Mouse (Mus musculus): ENCODE measurements at regions not wholly inside any gene's neighbourhood (a gene's known extent, or its start where the extent isn't known, plus 50 kb on each side); places are given as distances from the start of the nearest gene placed in this dataset.
"Not testable (repeated sequence)": the region's sequence is repeated elsewhere in the genome, so short reads cannot be mapped to it uniquely, and the experiment has no call there.

GRCm38 (mm10) chr16:57923447-57924129 is 169.1 kb upstream of the Col8a1 start:
- DNase-seq (ENCODE audit: low spot score in 2 of 2) = no peak

DNA sequence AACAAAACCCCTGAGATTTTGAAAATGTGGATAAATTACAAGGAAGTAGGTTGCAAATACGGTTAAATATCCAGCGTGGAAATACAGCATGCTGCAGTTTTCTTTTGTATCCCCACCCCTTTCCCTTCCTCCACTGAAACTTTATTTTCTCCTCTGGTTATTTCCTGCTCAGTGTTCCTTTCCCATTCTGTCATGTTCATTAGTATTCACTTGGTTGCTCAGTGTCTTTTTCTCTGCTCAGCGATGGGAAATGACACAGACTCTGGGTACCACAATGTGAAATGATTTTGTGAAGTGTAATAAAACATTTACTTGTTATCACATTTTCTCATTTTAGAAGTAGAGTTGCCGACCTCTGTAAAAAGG is 169.6 kb upstream of the Col8a1 start:
- no peak for DNase-seq (ENCODE audit: low spot score in 2 of 2)

DNA sequence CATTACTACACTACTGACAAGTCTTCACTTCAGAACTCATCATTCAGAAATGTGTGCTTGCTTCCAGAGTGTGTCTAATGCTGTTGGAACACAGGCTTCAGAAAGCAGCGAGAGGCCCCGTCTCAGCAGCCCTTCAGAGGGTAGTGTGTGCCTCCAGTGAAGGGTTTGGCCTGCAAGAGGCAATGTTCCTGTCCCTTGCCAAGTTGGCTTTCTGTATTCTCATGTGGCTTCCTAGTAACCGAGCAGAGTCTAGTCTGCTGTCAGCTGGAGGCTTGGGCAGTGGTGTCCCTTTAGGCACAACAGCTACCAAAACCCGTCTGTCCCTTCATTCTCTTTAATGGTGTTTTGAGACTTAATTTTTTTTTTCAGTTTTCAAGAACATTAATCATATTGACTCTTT is 173.3 kb upstream of the Col8a1 start:
- no peak for DNase-seq (ENCODE audit: low spot score in 2 of 2)

- DNase-seq (ENCODE audit: low spot score in 2 of 2) = no peak
Observed at GRCm38 (mm10) chr16:57928301-57928700, 173.8 kb upstream of the Col8a1 start.

DNA sequence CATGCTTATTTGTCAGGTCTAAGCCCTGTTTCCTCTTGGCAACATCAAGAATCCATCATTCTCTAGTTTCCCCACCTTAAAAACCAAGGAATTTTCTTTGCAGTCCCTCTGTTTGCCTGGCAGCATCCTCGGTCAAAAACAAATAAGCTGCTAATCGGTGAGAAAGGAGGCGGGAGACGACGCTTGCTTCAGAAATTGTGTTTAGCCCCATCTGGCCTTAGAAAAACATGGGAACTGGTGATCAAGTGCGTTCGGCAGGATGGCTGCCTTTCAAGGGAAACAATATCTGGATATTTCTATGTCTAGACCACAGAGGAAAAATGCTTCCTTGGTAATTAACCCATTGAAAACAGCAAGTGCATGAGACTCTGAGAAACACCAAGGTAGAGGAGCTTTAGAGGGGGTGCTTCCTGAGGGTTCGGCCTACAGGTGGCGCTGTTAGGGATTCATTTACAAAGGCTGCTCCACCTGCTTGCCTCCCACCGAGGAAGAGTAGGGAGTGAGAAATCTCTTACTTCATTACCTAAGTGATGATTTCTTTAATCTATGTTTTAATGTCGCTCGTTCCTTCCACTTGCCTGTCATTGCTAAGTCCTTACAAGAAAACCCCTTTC is 174.7 kb upstream of the Col8a1 start:
- no peak for DNase-seq (ENCODE audit: low spot score in 2 of 2)

DNA sequence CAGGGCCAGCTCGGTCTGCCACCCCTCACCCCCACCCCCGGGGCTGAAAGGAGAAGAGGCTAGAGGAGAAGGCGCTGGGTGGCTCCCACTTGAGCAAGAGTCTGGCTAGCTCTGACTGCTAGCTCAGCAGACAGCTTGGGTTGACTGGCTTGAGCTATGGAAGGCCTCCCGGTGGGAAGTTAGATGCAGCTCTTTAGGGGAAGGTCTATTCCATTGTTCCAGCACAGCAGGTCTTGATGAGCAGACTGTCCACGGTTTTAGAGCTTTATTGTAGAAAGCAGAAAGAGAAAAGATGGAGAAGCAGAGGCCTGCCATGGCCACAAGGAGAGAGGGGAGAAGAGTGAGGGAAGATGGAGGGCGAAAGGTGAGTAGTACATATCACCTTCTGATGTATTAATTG is 190.9 kb upstream of the Col8a1 start:
- DNase-seq (ENCODE audit: low spot score in 2 of 2) = no peak

- no peak for DNase-seq (ENCODE audit: low spot score in 2 of 2)
Observed at GRCm38 (mm10) chr16:57947309-57947708, 192.8 kb upstream of the Col8a1 start.

- no peak for DNase-seq (ENCODE audit: low spot score in 2 of 2)
Observed at GRCm38 (mm10) chr16:57949680-57950079, 195.1 kb upstream of the Col8a1 start.

DNA sequence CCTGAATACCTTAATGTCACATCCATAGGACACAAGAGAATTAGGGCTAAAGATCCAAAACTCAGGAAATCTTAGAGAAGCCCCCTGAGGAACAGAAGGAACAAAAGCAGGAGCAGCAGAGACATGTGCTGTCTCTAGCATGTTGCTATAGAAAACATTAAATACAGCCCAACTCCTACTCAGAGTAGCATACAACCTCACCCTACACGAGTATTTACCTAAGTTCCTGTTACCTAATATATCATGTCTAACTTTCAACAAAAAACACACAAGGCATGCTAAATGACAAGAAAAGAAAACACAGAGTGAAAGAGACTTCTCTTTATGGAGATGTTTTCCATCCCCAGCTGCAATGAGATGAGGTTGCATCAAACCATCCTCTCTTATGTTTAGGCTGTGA is 216.4 kb upstream of the Col8a1 start:
- no peak for DNase-seq (ENCODE audit: low spot score in 2 of 2)

DNA sequence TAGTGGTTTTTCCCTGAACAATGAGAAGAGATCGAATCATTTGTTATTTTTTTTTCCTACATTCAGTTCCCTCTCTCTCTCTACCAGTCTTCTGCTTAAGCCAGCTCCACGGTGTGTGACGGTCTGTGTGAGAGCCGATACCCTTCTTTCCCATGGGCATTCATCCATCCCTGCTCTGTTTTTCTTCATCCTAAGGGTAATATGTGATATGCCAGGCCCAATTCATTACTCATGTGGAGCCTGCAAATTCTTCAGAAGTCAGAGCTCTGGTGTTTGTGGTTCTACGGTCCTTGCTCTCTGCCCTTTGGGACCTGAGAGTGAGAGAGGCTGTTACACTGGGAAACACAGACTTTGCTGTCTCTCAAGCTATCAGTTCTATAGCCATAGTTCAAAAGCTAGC is 229.6 kb upstream of the Col8a1 start:
- DNase-seq (ENCODE audit: low spot score in 2 of 2) = no peak

DNA sequence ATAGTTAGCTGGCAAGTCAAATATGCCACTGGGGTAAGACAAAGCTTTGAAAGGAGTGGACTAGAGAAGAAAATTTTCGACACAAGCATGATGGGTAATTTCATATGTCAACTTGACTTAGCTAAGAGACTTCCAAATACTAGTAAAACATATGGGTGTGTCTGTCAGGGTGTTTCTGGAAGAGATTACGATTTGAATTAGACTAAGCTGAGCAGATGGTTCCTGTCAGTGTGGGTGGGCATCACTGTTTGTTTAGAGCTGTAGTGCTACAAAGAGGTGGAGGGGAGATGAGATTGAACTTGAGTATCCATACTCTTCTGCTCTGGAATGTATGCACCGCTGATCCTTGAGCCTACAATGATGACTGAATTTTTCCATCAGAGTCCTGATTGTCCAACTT is 251.2 kb upstream of the Col8a1 start:
- DNase-seq (ENCODE audit: low spot score in 2 of 2) = no peak

DNA sequence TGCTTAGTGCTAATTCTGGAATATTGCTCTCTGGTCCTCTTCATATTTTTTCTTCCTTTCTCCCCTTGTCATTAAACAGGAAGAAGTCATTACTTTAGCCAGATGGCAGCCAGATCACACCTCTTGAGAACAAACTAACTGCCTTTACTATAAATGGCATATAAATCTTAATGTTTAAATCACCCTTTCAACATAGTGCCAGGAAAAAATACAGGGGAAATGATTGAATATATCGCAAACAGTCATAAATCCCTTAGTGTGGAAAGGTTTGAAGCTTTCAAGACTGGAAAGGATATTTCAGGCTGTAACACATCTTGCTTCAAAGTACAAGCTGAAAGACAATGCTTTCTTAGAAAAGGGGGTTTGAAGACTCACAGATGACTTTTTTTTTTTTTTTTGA is 259.0 kb upstream of the Col8a1 start:
- no peak for DNase-seq (ENCODE audit: low spot score in 2 of 2)

DNA sequence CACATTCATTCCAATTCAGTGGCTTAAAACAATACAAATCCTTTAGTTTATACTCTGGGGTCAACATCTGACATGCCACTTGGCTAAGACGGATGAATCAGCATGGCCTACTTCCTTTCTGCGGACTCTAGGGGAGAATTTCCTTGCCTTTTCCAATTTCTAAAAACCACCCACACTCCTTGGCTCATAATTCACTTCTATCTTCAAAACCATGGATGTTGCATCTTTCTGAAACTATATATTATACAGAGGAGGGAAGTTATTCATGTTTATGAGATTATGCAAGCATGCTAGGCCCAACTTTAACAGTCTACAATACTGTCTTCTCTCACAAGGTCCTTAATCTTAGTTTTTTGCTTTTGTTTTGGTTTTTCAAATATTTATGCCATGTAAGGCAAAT is 273.0 kb upstream of the Col8a1 start:
- DNase-seq (ENCODE audit: low spot score in 2 of 2) = no peak

GRCm38 (mm10) chr16:58028541-58028940 is 274.0 kb upstream of the Col8a1 start:
- DNase-seq (ENCODE audit: low spot score in 2 of 2) = not testable (repeated sequence)

DNA sequence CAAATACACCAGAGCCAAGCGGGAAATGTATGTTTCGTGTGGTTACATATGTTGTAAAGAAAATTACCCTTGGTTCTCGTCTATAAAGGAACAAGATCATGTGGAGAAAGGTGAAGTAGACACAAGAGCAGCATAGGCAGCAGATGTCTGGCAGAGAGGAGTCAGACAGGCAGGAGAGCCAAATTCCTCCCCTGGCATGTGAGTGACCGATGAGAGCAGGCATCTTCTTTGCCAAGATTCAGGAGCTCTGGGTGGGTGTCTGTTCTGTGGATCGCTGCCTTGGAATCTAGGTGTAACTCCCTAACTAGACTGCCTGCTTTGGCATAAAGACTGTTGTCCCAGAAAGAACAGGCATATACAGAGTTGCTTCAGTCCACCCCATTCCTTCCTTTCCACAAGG is 275.1 kb upstream of the Col8a1 start:
- no peak for DNase-seq (ENCODE audit: low spot score in 2 of 2)

- DNase-seq (ENCODE audit: low spot score in 2 of 2) = no peak
Observed at GRCm38 (mm10) chr16:58068654-58069271, 314.2 kb upstream of the Col8a1 start.

GRCm38 (mm10) chr16:58072441-58072840 is 317.9 kb upstream of the Col8a1 start:
- DNase-seq (ENCODE audit: low spot score in 2 of 2) = no peak

- no peak for DNase-seq (ENCODE audit: low spot score in 2 of 2)
Observed at GRCm38 (mm10) chr16:58100351-58100750, 307.9 kb upstream of the Dcbld2 start.

DNA sequence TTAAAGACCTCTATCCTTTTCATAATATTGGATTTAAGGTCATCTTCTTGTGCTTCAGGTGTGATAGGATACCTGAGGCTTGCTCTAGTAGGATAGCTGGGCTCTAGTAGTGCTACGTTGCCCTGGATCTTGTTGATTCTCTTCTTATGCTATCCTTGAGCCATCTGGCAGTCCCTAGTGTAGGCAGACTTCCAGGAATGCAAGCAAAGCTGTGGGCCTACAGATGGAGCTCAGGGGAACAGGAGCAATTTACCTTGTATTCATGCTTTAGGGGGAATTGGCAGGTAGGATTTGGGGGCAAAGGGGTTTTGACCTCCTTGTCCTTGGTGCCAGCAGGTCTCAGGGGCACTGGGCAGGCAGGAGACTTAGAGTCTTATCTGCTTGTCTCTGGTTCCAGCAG is 297.8 kb upstream of the Dcbld2 start:
- no peak for DNase-seq (ENCODE audit: low spot score in 2 of 2)

- DNase-seq (ENCODE audit: low spot score in 2 of 2) = no peak
Observed at GRCm38 (mm10) chr16:58126086-58126485, 282.2 kb upstream of the Dcbld2 start.

GRCm38 (mm10) chr16:58136144-58136905 is 271.9 kb upstream of the Dcbld2 start:
- DNase-seq (ENCODE audit: low spot score in 2 of 2) = no peak

- DNase-seq (ENCODE audit: low spot score in 2 of 2) = no peak
Observed at GRCm38 (mm10) chr16:58136979-58137378, 271.3 kb upstream of the Dcbld2 start.
